Mouse (Mus musculus) stomach, embryonic 14.5 days (tissue): ENCODE measurements at regions not wholly inside any gene's neighbourhood (a gene's known extent, or its start where the extent isn't known, plus 50 kb on each side); places are given as distances from the start of the nearest gene placed in this dataset. TPM values are rescaled to one million over a fixed set of nuclear protein-coding genes. Genes with fewer than 3 reads are reported as not detected.

Source experiments
- ATAC-seq: fragments of 200-750 bp; cut with Nextera tagmentation; 2 replicates; pipeline ENCODE4 v1.8.0; 2017; ENCODE audit warnings: low read depth, moderate TSS enrichment; ENCODE audit not compliant: insufficient number of reproducible peaks, insufficient read depth, low FRiP score
- H3K27ac ChIP-seq: fragments of 300-500 bp; sonication (generic); 2 replicates; pipeline ENCODE4 v1.5.1; 2014; ENCODE audit warnings: mild to moderate bottlenecking, low read length, moderate library complexity, mixed read lengths
- H3K27me3 ChIP-seq: fragments of 300-500 bp; sonication (generic); 2 replicates; pipeline ENCODE4 v1.6.1; 2014; ENCODE audit warnings: low read length, control low read depth, mixed read lengths; ENCODE audit not compliant: control insufficient read depth, insufficient read depth
- H3K36me3 ChIP-seq: fragments of 300-500 bp; sonication (generic); 2 replicates; pipeline ENCODE4 v1.6.1; 2014; ENCODE audit warnings: mild to moderate bottlenecking, control low read depth, low read length, moderate library complexity, mixed read lengths; ENCODE audit not compliant: control insufficient read depth, insufficient read depth
- H3K4me1 ChIP-seq: fragments of 300-500 bp; sonication (generic); 2 replicates; pipeline ENCODE4 v1.6.1; 2014; ENCODE audit warnings: low read length, control low read depth, mixed read lengths; ENCODE audit not compliant: control insufficient read depth, insufficient read depth
- H3K4me2 ChIP-seq: fragments of 300-500 bp; sonication (generic); replicated peaks from 2 replicates; pipeline ENCODE4 v1.6.1; 2014; ENCODE audit warnings: low read depth, low read length, control low read depth
- H3K4me3 ChIP-seq: fragments of 300-500 bp; sonication (generic); 2 replicates; pipeline ENCODE4 v1.5.1; 2014; ENCODE audit warnings: low read depth, low read length, control low read depth
- H3K9ac ChIP-seq: fragments of 300-500 bp; sonication (generic); replicated peaks from 2 replicates; pipeline ENCODE4 v1.6.1; 2014; ENCODE audit warnings: low read depth, mild to moderate bottlenecking, control low read depth, low read length, moderate library complexity, mixed read lengths
- H3K9me3 ChIP-seq: fragments of 300-500 bp; sonication (generic); 2 replicates; pipeline ENCODE4 v1.6.1; 2016; ENCODE audit warnings: low read depth, low read length, control low read depth; ENCODE audit not compliant: control insufficient read depth
- WGBS: fragments of 180-500 bp; shearing (Covaris S2); extraction: QIAGEN DNeasy Blood & Tissue Kit; methylation state at CpG from one replicate; pipeline ENCODE4 v1.1.7; 2014; 5-methylcytosine and 5-hydroxymethylcytosine counted together
- microRNA-seq: library from miRNA; unstranded; fragments of <30 nt; microRNA quantifications from one replicate; pipeline ENCODE4, GENCODE M21; 2016

GRCm38 (mm10) chr2:84277181-84277580 lies 148.0 kb downstream of the Calcrl start:
- Histone ChIP-seq H3K9ac (no peak overlapping the region), H3K4me3 (no peak overlapping the region), H3K4me2 (no peak overlapping the region), H3K27ac (no peak overlapping the region), H3K4me1 (no peaks in the 10 kb centered on the region), H3K9me3 (no peaks in the 10 kb centered on the region), H3K36me3 (no peaks in the 10 kb centered on the region), H3K27me3 (no peaks in the 10 kb centered on the region)
- ATAC-seq = no peak
- 44% methylated on average over 1 of the region's 1 CpGs for WGBS

Small RNA genes lying in the stretch of these regions (microRNA-seq; reads per million reads assigned to microRNA genes)
- gene Gm25972 = not detected
